Mouse (Mus musculus) brain, embryonic 14.5 days (tissue): ENCODE data around the gene Synrg.

ENCODE experiments used
- CTCF ChIP-seq: fragments of 200-500 bp; IDR thresholded peaks from 2 replicates; pipeline ENCODE4 v1.5.1; 2012; ENCODE audit warnings: inconsistent platforms, mild to moderate bottlenecking, moderate library complexity, borderline replicate concordance; ENCODE audit not compliant: insufficient read depth, insufficient read length; ENCODE audit errors: extremely low read depth
- POLR2A ChIP-seq: fragments of 200-500 bp; IDR thresholded peaks from 2 replicates; pipeline ENCODE4 v1.6.1; 2012; ENCODE audit warnings: mild to moderate bottlenecking, inconsistent platforms, borderline replicate concordance; ENCODE audit not compliant: poor library complexity, insufficient read depth, insufficient read length, severe bottlenecking; ENCODE audit errors: extremely low read depth

DNA sequence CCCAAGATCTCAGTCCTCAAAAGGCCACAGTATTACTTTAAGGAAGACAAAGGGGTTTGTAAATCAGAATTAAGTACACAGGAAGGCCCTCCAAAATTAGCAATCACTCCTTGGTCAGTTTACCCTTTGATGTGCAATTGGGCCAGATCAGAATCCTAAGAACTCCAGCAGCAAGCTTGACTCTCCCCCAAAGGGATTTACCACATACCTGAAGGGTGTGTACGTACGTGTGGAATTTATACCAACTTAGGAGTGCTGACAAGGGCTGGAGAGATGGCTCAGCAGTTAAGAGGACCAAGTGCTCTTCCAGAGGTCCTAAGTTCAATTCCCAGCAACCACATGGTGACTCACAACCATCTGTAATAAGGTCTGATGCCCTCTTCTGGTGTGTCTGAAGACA, 97.7 kb downstream of the Synrg start:
- TF ChIP-seq POLR2A (no peak), CTCF (no peak)
